Mouse (Mus musculus): ENCODE results near the gene Sh3kbp1. TPM values are rescaled to one million over a fixed set of nuclear protein-coding genes. Genes with fewer than 3 reads are reported as not detected.

The Sh3kbp1 gene
- polyA plus RNA-seq, 1 experiment from 2014 or later = 132 TPM

DNA sequence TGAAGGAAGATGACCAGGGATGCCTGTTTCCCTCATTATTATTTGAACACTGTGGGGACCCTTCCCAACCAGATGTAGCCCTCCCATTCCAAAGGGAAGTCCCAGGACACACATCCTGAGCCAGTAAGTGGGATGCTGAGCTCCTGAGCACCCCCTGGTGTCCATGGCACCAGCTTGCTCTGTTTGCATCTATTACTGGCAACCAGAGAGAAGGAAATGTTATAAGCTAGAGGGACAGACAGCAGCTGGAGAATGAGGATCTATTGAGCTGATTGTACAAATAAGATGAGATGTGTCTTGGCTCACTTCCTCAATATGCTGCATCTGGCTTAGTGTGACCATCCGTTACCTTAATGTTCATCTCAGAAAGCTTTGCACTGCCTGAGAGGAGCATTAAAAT is 124.8 kb downstream of the Sh3kbp1 start:
- WGBS = 85% methylated on average over 1 of the region's 1 CpGs
- H3K27ac ChIP-seq (replicated peaks in 1 of 2; ENCODE audit: control insufficient read depth in 1 of 2, insufficient read depth in 1 of 2, low read depth in 2 of 2, low read length in 2 of 2) = no peak overlapping the region
- no peaks in the 10 kb centered on the region for H3K9me3 ChIP-seq (ENCODE audit: control insufficient read depth, low read length)
- no peaks in the 10 kb centered on the region for H3K4me1 ChIP-seq (ENCODE audit: control insufficient read depth in 2 of 2, insufficient read depth in 2 of 2, low read length in 2 of 2)
- no peaks in the 10 kb centered on the region for H3K27me3 ChIP-seq (ENCODE audit: control insufficient read depth, insufficient read depth, low read length)
- H3K9ac ChIP-seq (ENCODE audit: low read length) = no peak overlapping the region
- no peak for ATAC-seq (ENCODE audit: insufficient number of reproducible peaks, insufficient read depth, low FRiP score, low read depth)
- H3K4me2 ChIP-seq (ENCODE audit: low read length) = no peak overlapping the region
- no peaks in the 10 kb centered on the region for H3K36me3 ChIP-seq (ENCODE audit: control insufficient read depth, insufficient read depth, low read length)
- H3K4me3 ChIP-seq (ENCODE audit: control insufficient read depth in 1 of 2, insufficient read depth in 1 of 2, low read depth in 1 of 2, low read length in 2 of 2) = no peak overlapping the region

GRCm38 (mm10) chrX:159756261-159756660 is 129.2 kb downstream of the Sh3kbp1 start:
- H3K4me3 ChIP-seq (ENCODE audit: control insufficient read depth in 1 of 2, insufficient read depth in 1 of 2, low read depth in 1 of 2, low read length in 2 of 2) = no peak overlapping the region
- ATAC-seq (ENCODE audit: insufficient number of reproducible peaks, insufficient read depth, low FRiP score, low read depth) = no peak
- no peaks in the 10 kb centered on the region for H3K27me3 ChIP-seq (ENCODE audit: control insufficient read depth, insufficient read depth, low read length)
- no peak overlapping the region for H3K27ac ChIP-seq (replicated peaks in 1 of 2; ENCODE audit: control insufficient read depth in 1 of 2, insufficient read depth in 1 of 2, low read depth in 2 of 2, low read length in 2 of 2)
- no peak overlapping the region for H3K9ac ChIP-seq (ENCODE audit: low read length)
- H3K4me1 ChIP-seq (ENCODE audit: control insufficient read depth in 2 of 2, insufficient read depth in 2 of 2, low read length in 2 of 2) = no peaks in the 10 kb centered on the region
- H3K9me3 ChIP-seq (ENCODE audit: control insufficient read depth, low read length) = no peaks in the 10 kb centered on the region
- no peak overlapping the region for H3K4me2 ChIP-seq (ENCODE audit: low read length)
- H3K36me3 ChIP-seq (ENCODE audit: control insufficient read depth, insufficient read depth, low read length) = no peaks in the 10 kb centered on the region

- no peak for ATAC-seq (ENCODE audit: insufficient number of reproducible peaks, insufficient read depth, low FRiP score, low read depth)
- Histone ChIP-seq H3K36me3 (ENCODE audit: control insufficient read depth, insufficient read depth, low read length) (no peaks in the 10 kb centered on the region), H3K9ac (ENCODE audit: low read length) (no peak overlapping the region), H3K4me1 (ENCODE audit: control insufficient read depth in 2 of 2, insufficient read depth in 2 of 2, low read length in 2 of 2) (no peaks in the 10 kb centered on the region), H3K27me3 (ENCODE audit: control insufficient read depth, insufficient read depth, low read length) (no peaks in the 10 kb centered on the region), H3K4me3 (ENCODE audit: control insufficient read depth in 1 of 2, insufficient read depth in 1 of 2, low read depth in 1 of 2, low read length in 2 of 2) (no peak overlapping the region), H3K9me3 (ENCODE audit: control insufficient read depth, low read length) (no peaks in the 10 kb centered on the region), H3K4me2 (ENCODE audit: low read length) (no peak overlapping the region), H3K27ac (replicated peaks in 1 of 2; ENCODE audit: control insufficient read depth in 1 of 2, insufficient read depth in 1 of 2, low read depth in 2 of 2, low read length in 2 of 2) (no peak overlapping the region)
- WGBS = 72% methylated on average over 7 of the region's 7 CpGs
Measured at GRCm38 (mm10) chrX:159756901-159757821, 130.1 kb downstream of the Sh3kbp1 start.

DNA sequence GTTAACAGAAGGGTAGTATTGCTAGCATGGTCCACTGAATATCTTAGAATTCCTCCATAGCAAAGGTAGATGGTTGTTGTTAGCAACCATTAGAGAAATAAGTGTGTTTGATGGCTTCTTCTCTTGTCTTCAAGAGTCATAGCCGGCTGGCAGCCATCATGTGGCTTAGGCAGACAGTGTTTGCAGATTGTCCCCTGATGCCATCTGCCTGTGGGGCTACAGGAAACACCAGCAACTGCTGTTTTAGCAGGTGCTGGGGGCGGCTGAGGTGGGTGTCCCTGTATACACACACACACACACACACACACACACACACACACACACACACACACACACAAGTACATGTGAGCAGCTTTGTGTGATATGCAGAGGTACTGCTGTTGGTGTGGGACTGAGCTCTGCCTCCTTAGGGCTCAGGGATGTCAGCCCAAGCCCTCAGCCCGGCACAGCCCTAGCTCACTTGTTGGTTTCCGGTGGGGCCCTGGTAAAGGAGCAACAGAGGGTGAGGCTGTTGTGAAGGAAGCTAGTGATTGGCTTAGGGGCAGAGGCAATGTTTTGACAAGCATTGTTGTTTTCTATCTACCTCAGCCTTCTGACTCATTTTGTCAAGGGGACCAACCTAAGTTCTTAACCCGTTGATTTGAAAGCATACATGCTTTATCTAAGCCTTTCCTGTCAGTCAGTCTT is 130.9 kb downstream of the Sh3kbp1 start:
- Histone ChIP-seq H3K9ac (ENCODE audit: low read length) (no peak overlapping the region), H3K36me3 (ENCODE audit: control insufficient read depth, insufficient read depth, low read length) (no peaks in the 10 kb centered on the region), H3K27ac (replicated peaks in 1 of 2; ENCODE audit: control insufficient read depth in 1 of 2, insufficient read depth in 1 of 2, low read depth in 2 of 2, low read length in 2 of 2) (no peak overlapping the region), H3K27me3 (ENCODE audit: control insufficient read depth, insufficient read depth, low read length) (no peaks in the 10 kb centered on the region), H3K9me3 (ENCODE audit: control insufficient read depth, low read length) (no peaks in the 10 kb centered on the region), H3K4me3 (ENCODE audit: control insufficient read depth in 1 of 2, insufficient read depth in 1 of 2, low read depth in 1 of 2, low read length in 2 of 2) (no peak overlapping the region), H3K4me2 (ENCODE audit: low read length) (no peak overlapping the region), H3K4me1 (ENCODE audit: control insufficient read depth in 2 of 2, insufficient read depth in 2 of 2, low read length in 2 of 2) (no peaks in the 10 kb centered on the region)
- no peak for ATAC-seq (ENCODE audit: insufficient number of reproducible peaks, insufficient read depth, low FRiP score, low read depth)
- WGBS = 60% methylated on average over 5 of the region's 5 CpGs

- ATAC-seq (ENCODE audit: insufficient number of reproducible peaks, insufficient read depth, low FRiP score, low read depth) = no peak
- WGBS = 73% methylated on average over 3 of the region's 3 CpGs
Measured at GRCm38 (mm10) chrX:159763801-159764200, 136.7 kb downstream of the Sh3kbp1 start.

DNA sequence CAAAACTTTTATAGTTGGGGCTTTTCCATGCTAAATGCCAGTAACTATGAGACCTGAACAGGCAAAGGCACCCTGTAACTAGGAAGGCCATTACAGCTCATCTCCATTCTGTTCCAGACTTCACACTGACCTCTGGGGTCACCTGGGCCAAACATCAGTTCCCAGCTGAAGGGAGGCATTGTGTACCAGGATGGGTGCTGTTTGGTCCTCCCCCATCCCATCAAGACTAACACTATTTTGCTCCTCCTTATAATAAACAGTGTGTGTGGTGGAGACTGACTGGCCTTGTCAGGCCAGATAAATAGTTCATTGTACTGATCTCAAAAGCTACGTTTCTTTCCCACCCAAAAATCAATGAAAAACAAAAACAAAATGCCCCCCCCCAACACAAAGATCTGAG is 138.8 kb downstream of the Sh3kbp1 start:
- 78% methylated on average over 1 of the region's 1 CpGs for WGBS
- Histone ChIP-seq H3K4me1 (ENCODE audit: control insufficient read depth in 2 of 2, insufficient read depth in 2 of 2, low read length in 2 of 2) (no peaks in the 10 kb centered on the region), H3K9me3 (ENCODE audit: control insufficient read depth, low read length) (no peaks in the 10 kb centered on the region), H3K36me3 (ENCODE audit: control insufficient read depth, insufficient read depth, low read length) (no peaks in the 10 kb centered on the region), H3K4me2 (ENCODE audit: low read length) (no peak overlapping the region), H3K27ac (replicated peaks in 1 of 2; ENCODE audit: control insufficient read depth in 1 of 2, insufficient read depth in 1 of 2, low read depth in 2 of 2, low read length in 2 of 2) (no peak overlapping the region), H3K27me3 (ENCODE audit: control insufficient read depth, insufficient read depth, low read length) (no peaks in the 10 kb centered on the region), H3K9ac (ENCODE audit: low read length) (no peak overlapping the region), H3K4me3 (ENCODE audit: control insufficient read depth in 1 of 2, insufficient read depth in 1 of 2, low read depth in 1 of 2, low read length in 2 of 2) (no peak overlapping the region)
- no peak for ATAC-seq (ENCODE audit: insufficient number of reproducible peaks, insufficient read depth, low FRiP score, low read depth)

More at GRCm38 (mm10) chrX:159763801-159764200, 136.7 kb downstream of the Sh3kbp1 start:
- Histone ChIP-seq H3K27ac (replicated peaks in 1 of 2; ENCODE audit: control insufficient read depth in 1 of 2, insufficient read depth in 1 of 2, low read depth in 2 of 2, low read length in 2 of 2) (no peak overlapping the region), H3K9ac (ENCODE audit: low read length) (no peak overlapping the region), H3K36me3 (ENCODE audit: control insufficient read depth, insufficient read depth, low read length) (no peaks in the 10 kb centered on the region), H3K4me1 (ENCODE audit: control insufficient read depth in 2 of 2, insufficient read depth in 2 of 2, low read length in 2 of 2) (no peaks in the 10 kb centered on the region), H3K27me3 (ENCODE audit: control insufficient read depth, insufficient read depth, low read length) (no peaks in the 10 kb centered on the region), H3K4me3 (ENCODE audit: control insufficient read depth in 1 of 2, insufficient read depth in 1 of 2, low read depth in 1 of 2, low read length in 2 of 2) (no peak overlapping the region), H3K9me3 (ENCODE audit: control insufficient read depth, low read length) (no peaks in the 10 kb centered on the region), H3K4me2 (ENCODE audit: low read length) (no peak overlapping the region)

DNA sequence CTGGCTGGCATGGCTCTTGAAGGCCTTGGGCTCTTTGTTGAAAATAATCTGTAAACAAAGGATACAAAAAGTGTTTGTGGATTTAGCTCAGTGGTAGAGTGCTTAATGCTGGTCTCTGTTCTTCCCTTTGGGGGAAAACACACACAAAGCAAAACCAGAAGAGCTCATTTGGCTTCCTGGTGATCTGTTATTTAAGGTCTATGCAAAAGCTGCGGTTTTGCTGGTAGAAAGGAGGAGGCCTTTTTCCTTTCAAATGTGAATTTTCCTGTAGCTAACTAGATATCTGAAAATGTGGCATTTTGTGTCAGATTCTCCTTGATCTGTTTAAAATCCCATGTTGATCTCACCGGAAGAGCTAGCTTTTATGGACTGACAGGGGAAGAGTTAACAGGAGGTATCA is 141.9 kb downstream of the Sh3kbp1 start:
- Histone ChIP-seq H3K36me3 (ENCODE audit: control insufficient read depth, insufficient read depth, low read length) (no peaks in the 10 kb centered on the region), H3K4me2 (ENCODE audit: low read length) (no peak overlapping the region), H3K27me3 (ENCODE audit: control insufficient read depth, insufficient read depth, low read length) (no peaks in the 10 kb centered on the region), H3K27ac (replicated peaks in 1 of 2; ENCODE audit: control insufficient read depth in 1 of 2, insufficient read depth in 1 of 2, low read depth in 2 of 2, low read length in 2 of 2) (no peak overlapping the region), H3K4me1 (ENCODE audit: control insufficient read depth in 2 of 2, insufficient read depth in 2 of 2, low read length in 2 of 2) (no peaks in the 10 kb centered on the region), H3K4me3 (ENCODE audit: control insufficient read depth in 1 of 2, insufficient read depth in 1 of 2, low read depth in 1 of 2, low read length in 2 of 2) (no peak overlapping the region), H3K9ac (ENCODE audit: low read length) (no peak overlapping the region), H3K9me3 (ENCODE audit: control insufficient read depth, low read length) (no peaks in the 10 kb centered on the region)
- ATAC-seq (ENCODE audit: insufficient number of reproducible peaks, insufficient read depth, low FRiP score, low read depth) = no peak
- 69% methylated on average over 2 of the region's 2 CpGs for WGBS

All from heart, embryonic 14.5 days (tissue).